Comparison of ENCODE assay signal across 21 mouse cellular contexts in genomic region chr6:108776274-108776673, GRCm38 (mm10).
"Had no signal": no experiment of that assay in that cellular context is flagged by ENCODE, and none has a peak within 500 bp of the region (broad histone marks: within the 10 kb centered on the region; RNA-seq: fewer than 3 reads in every experiment).

No protein-coding gene starts in this region.

- H3K4me3 ChIP-seq: limb, embryonic 12.5 days; limb, embryonic 15.5 days; liver, embryonic 13.5 days; midbrain, embryonic 12.5 days; midbrain, embryonic 15.5 days; myocyte; neural tube, embryonic 13.5 days; stomach, embryonic 15.5 days had no signal

- H3K9ac ChIP-seq: limb, embryonic 12.5 days; limb, embryonic 15.5 days; liver, embryonic 13.5 days; midbrain, embryonic 12.5 days; midbrain, embryonic 15.5 days; neural tube, embryonic 13.5 days; stomach, embryonic 15.5 days had no signal

- H3K36me3 ChIP-seq: limb, embryonic 12.5 days; limb, embryonic 15.5 days; liver, embryonic 13.5 days; midbrain, embryonic 12.5 days; midbrain, embryonic 15.5 days; neural tube, embryonic 13.5 days; stomach, embryonic 15.5 days had no signal

- H3K27ac ChIP-seq: limb, embryonic 12.5 days; limb, embryonic 15.5 days; liver, embryonic 13.5 days; midbrain, embryonic 12.5 days; midbrain, embryonic 15.5 days; neural tube, embryonic 13.5 days; stomach, embryonic 15.5 days had no signal

- ATAC-seq: midbrain, embryonic 15.5 days had no signal

- H3K27me3 ChIP-seq: limb, embryonic 12.5 days; limb, embryonic 15.5 days; liver, embryonic 13.5 days; midbrain, embryonic 12.5 days; midbrain, embryonic 15.5 days; neural tube, embryonic 13.5 days; stomach, embryonic 15.5 days had no signal

- H3K9me3 ChIP-seq: limb, embryonic 12.5 days; limb, embryonic 15.5 days; liver, embryonic 13.5 days; midbrain, embryonic 12.5 days; midbrain, embryonic 15.5 days; neural tube, embryonic 13.5 days; stomach, embryonic 15.5 days had no signal

- DNase-seq: kidney, adult 11 months; kidney, adult 8-10 months; kidney, postnatal 14 days; kidney, postnatal 4 days; left cerebral cortex, postnatal 4 days; liver, embryonic 13.5 days; lung, adult 2 months; lung, postnatal 14 days; lung, postnatal 4 days; retina, postnatal 1 day; right cerebral cortex, postnatal 25 days; spleen, adult 18-20 months; thymus, adult 2 months; thymus, postnatal 14 days had no signal

- H3K4me2 ChIP-seq: limb, embryonic 12.5 days; limb, embryonic 15.5 days; liver, embryonic 13.5 days; midbrain, embryonic 12.5 days; midbrain, embryonic 15.5 days; neural tube, embryonic 13.5 days; stomach, embryonic 15.5 days had no signal

- H3K4me1 ChIP-seq: limb, embryonic 12.5 days; limb, embryonic 15.5 days; midbrain, embryonic 12.5 days; midbrain, embryonic 15.5 days; neural tube, embryonic 13.5 days; stomach, embryonic 15.5 days had no signal
